Mouse (Mus musculus): ENCODE data around the gene Eef1b2. TPM values are rescaled to one million over a fixed set of nuclear protein-coding genes. Genes with fewer than 3 reads are reported as not detected.

Eef1b2 gene
- 215 and 216 TPM in 2 replicates for polyA plus RNA-seq (2012; rRNA removed)

- DNase-seq, result peak; percentile 99
Observed at GRCm38 (mm10) chr1:63176604-63177421, at the start of gene Eef1b2, which contains the start of gene Ndufs1. Eef1b2 (plus strand) TSS chr1:63176825. Ndufs1 (minus strand) TSS chr1:63176833.

GRCm38 (mm10) chr1:63129273-63129672, 47.4 kb upstream of the Eef1b2 start:
- peak; percentile 34 for DNase-seq
- no peaks in the 10 kb centered on the region for H3K27me3 ChIP-seq (replicated peaks; ENCODE audit: control insufficient read depth, insufficient read depth, low read length)
- H3K36me3 ChIP-seq (ENCODE audit: control insufficient read depth, insufficient read depth, low read length), result no peaks in the 10 kb centered on the region
- H3K27ac ChIP-seq (ENCODE audit: insufficient read depth, low read depth, low read length), result no peak overlapping the region
- no peak overlapping the region for H3K4me3 ChIP-seq (ENCODE audit: insufficient read depth, low read depth, low read length)
- WGBS, result 27% methylated on average over 3 of the region's 3 CpGs
- H3K4me1 ChIP-seq (ENCODE audit: control insufficient read depth, insufficient read depth, low read length), result peaks cover 12% of the 10 kb centered on the region; the same call in 1 of the 2 replicates
- TF ChIP-seq POLR2A (IDR thresholded peaks at IDR 0.05; ENCODE audit: low read depth, low read length) (no peak), CTCF (conservative IDR thresholded peaks at IDR 0.05; ENCODE audit: insufficient read depth, insufficient read length, low read depth, low read length) (no peak)

More at GRCm38 (mm10) chr1:63176604-63177421, at the start of gene Eef1b2, which contains the start of gene Ndufs1:
- Histone ChIP-seq H3K4me1 (ENCODE audit: control insufficient read depth, insufficient read depth, low read length) (peaks cover 14% of the 10 kb centered on the region; the same call in 1 of the 2 replicates), H3K27me3 (replicated peaks; ENCODE audit: control insufficient read depth, insufficient read depth, low read length) (no peaks in the 10 kb centered on the region), H3K27ac (ENCODE audit: insufficient read depth, low read depth, low read length) (peak within 1 kb of the TSS; percentile 96), H3K4me3 (ENCODE audit: insufficient read depth, low read depth, low read length) (peak within 1 kb of the TSS; percentile 83), H3K36me3 (ENCODE audit: control insufficient read depth, insufficient read depth, low read length) (no peaks in the 10 kb centered on the region; the same call in 1 of the 2 replicates)
- WGBS, result under 1% methylated on average over 72 of the region's 72 CpGs
- no peak for TF ChIP-seq CTCF (conservative IDR thresholded peaks at IDR 0.05; ENCODE audit: insufficient read depth, insufficient read length, low read depth, low read length)
- peak; percentile 65 for TF ChIP-seq POLR2A (IDR thresholded peaks at IDR 0.05; ENCODE audit: low read depth, low read length)

- TF ChIP-seq POLR2A (IDR thresholded peaks at IDR 0.05; ENCODE audit: low read depth, low read length), result no peak
- TF ChIP-seq CTCF (conservative IDR thresholded peaks at IDR 0.05; ENCODE audit: insufficient read depth, insufficient read length, low read depth, low read length), result no peak
- H3K27me3 ChIP-seq (replicated peaks; ENCODE audit: control insufficient read depth, insufficient read depth, low read length), result no peaks in the 10 kb centered on the region
- H3K4me3 ChIP-seq (ENCODE audit: insufficient read depth, low read depth, low read length), result peak overlapping the region; percentile 39
- H3K36me3 ChIP-seq (ENCODE audit: control insufficient read depth, insufficient read depth, low read length), result no peaks in the 10 kb centered on the region
- 0 out of 2 replicates have a peak overlapping the region, but pooled peaks have one; percentile 13 for H3K27ac ChIP-seq (ENCODE audit: insufficient read depth, low read depth, low read length)
- H3K4me1 ChIP-seq (ENCODE audit: control insufficient read depth, insufficient read depth, low read length), result peaks cover 8% of the 10 kb centered on the region; the same call in 1 of the 2 replicates
- WGBS, result 6% methylated on average over 18 of the region's 18 CpGs
- peak; percentile 62 for DNase-seq
Observed at GRCm38 (mm10) chr1:63129857-63130690, 46.6 kb upstream of the Eef1b2 start.

- H3K27me3 ChIP-seq (replicated peaks; ENCODE audit: control insufficient read depth, insufficient read depth, low read length), result no peaks in the 10 kb centered on the region
- H3K4me3 ChIP-seq (ENCODE audit: insufficient read depth, low read depth, low read length), result no peak overlapping the region
- no peak for DNase-seq
- H3K27ac ChIP-seq (ENCODE audit: insufficient read depth, low read depth, low read length), result no peak overlapping the region
- no peaks in the 10 kb centered on the region for H3K36me3 ChIP-seq (ENCODE audit: control insufficient read depth, insufficient read depth, low read length)
- TF ChIP-seq POLR2A (IDR thresholded peaks at IDR 0.05; ENCODE audit: low read depth, low read length), result no peak
- H3K4me1 ChIP-seq (ENCODE audit: control insufficient read depth, insufficient read depth, low read length), result peaks cover 8% of the 10 kb centered on the region; the same call in 1 of the 2 replicates
- 81% methylated on average over 2 of the region's 2 CpGs for WGBS
Observed at GRCm38 (mm10) chr1:63130883-63131282, 45.7 kb upstream of the Eef1b2 start.

GRCm38 (mm10) chr1:63131766-63132165, 44.9 kb upstream of the Eef1b2 start:
- no peak for TF ChIP-seq POLR2A (IDR thresholded peaks at IDR 0.05; ENCODE audit: low read depth, low read length)
- no peak for TF ChIP-seq CTCF (conservative IDR thresholded peaks at IDR 0.05; ENCODE audit: insufficient read depth, insufficient read length, low read depth, low read length)
- no peaks in the 10 kb centered on the region for H3K36me3 ChIP-seq (ENCODE audit: control insufficient read depth, insufficient read depth, low read length)
- H3K27ac ChIP-seq (ENCODE audit: insufficient read depth, low read depth, low read length), result no peak overlapping the region
- H3K4me3 ChIP-seq (ENCODE audit: insufficient read depth, low read depth, low read length), result no peak overlapping the region
- no peaks in the 10 kb centered on the region for H3K27me3 ChIP-seq (replicated peaks; ENCODE audit: control insufficient read depth, insufficient read depth, low read length)
- DNase-seq, result no peak
- 92% methylated on average over 11 of the region's 11 CpGs for WGBS
- H3K4me1 ChIP-seq (ENCODE audit: control insufficient read depth, insufficient read depth, low read length), result peaks cover 10% of the 10 kb centered on the region; the same call in 1 of the 2 replicates

- Histone ChIP-seq H3K36me3 (ENCODE audit: control insufficient read depth, insufficient read depth, low read length) (peaks cover 1% of the 10 kb centered on the region; the same call in 1 of the 2 replicates), H3K27me3 (replicated peaks; ENCODE audit: control insufficient read depth, insufficient read depth, low read length) (no peaks in the 10 kb centered on the region), H3K4me1 (ENCODE audit: control insufficient read depth, insufficient read depth, low read length) (peaks cover 11% of the 10 kb centered on the region; the same call in 1 of the 2 replicates), H3K27ac (ENCODE audit: insufficient read depth, low read depth, low read length) (no peak overlapping the region), H3K4me3 (ENCODE audit: insufficient read depth, low read depth, low read length) (no peak overlapping the region)
- 88% methylated on average over 3 of the region's 3 CpGs for WGBS
- TF ChIP-seq POLR2A (IDR thresholded peaks at IDR 0.05; ENCODE audit: low read depth, low read length), result no peak
- no peak for TF ChIP-seq CTCF (conservative IDR thresholded peaks at IDR 0.05; ENCODE audit: insufficient read depth, insufficient read length, low read depth, low read length)
- DNase-seq, result no peak
Observed at GRCm38 (mm10) chr1:63134530-63134929, 42.1 kb upstream of the Eef1b2 start.

Data from kidney, adult 2 months (tissue).